Mouse (Mus musculus) macrophage (primary cell): ENCODE results near the gene Kng1. TPM values are rescaled to one million over a fixed set of nuclear protein-coding genes. Genes with fewer than 3 reads are reported as not detected.
"Not testable (repeated sequence)": the region's sequence is repeated elsewhere in the genome, so short reads cannot be mapped to it uniquely, and the experiment has no call there.

Source experiments
- H3K27ac ChIP-seq: fragments of 350-480 bp; formaldehyde crosslinking; 2 replicates; pipeline ENCODE4 v1.9.0; 2021
- H3K36me3 ChIP-seq: fragments of 350-480 bp; formaldehyde crosslinking; 2 replicates; pipeline ENCODE4 v1.9.0; 2021; ENCODE audit errors: inconsistent target
- H3K4me3 ChIP-seq: fragments of 350-480 bp; formaldehyde crosslinking; 2 replicates; pipeline ENCODE4 v1.9.0; 2021; ENCODE audit errors: inconsistent target
- H3K79me2 ChIP-seq: fragments of 350-480 bp; formaldehyde crosslinking; 2 replicates; pipeline ENCODE4 v1.9.0; 2021; ENCODE audit errors: inconsistent target
- WGBS: methylation state at CpG from one replicate; pipeline ENCODE4 v1.1.7; 2026; ENCODE audit warnings: inconsistent platforms; ENCODE audit not compliant: missing documents; 5-methylcytosine and 5-hydroxymethylcytosine counted together
- polyA plus RNA-seq: library from polyadenylated mRNA; stranded (reverse); fragments of 250-400 nt; gene quantifications from 3 replicates; pipeline ENCODE4 v1.2.4, GENCODE M21; 2018; ENCODE audit warnings: inconsistent platforms
- total RNA-seq, 78 experiments: library from RNA; depleted of rRNA; stranded (reverse); fragments of 250-400 nt; gene quantifications; 1 replicate in 9 of 78; 2 replicates in 24 of 78; 3 replicates in 43 of 78; 4 replicates in 2 of 78; pipeline ENCODE4 v1.2.4; 2018; ENCODE audit warnings: inconsistent platforms in 56 of 78

Kng1 gene
- total RNA-seq (2018; cell fraction: chromatin; rRNA removed) = not detected
- total RNA-seq (2018; cell fraction: cytosol; rRNA removed) = not detected
- total RNA-seq (2018; cell fraction: nucleus; rRNA removed) = not detected
- polyA plus RNA-seq = not detected in 3 replicates

- WGBS = 100% methylated on average over 1 of the region's 1 CpGs
- not testable (repeated sequence) for H3K27ac ChIP-seq, H3K4me3 ChIP-seq, H3K79me2 ChIP-seq, H3K36me3 ChIP-seq
Observed at GRCm38 (mm10) chr16:23057668-23058447, at the start of gene Kng1. Kng1 (plus strand) TSS chr16:23057865.

DNA sequence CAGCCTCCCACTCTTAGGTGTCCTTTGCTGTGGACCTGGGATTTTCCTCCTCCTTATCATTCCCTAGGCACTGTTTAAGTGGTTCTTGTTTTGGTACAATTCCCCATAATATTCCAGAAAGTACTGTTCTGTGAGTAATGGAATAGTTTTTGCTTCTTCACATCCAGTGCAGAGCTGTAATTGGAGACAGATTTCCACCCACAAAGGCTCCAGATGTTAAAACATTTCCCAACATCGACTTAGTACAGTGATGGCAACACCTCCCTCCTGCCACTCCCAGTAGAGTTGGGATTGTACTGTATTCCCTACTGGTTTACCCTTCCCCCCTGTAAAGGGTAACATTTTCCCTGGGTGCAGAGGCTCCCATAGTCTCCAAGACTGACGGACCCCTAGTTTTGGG, 43.9 kb upstream of the Kng1 start:
- not testable (repeated sequence) for H3K79me2 ChIP-seq, H3K36me3 ChIP-seq, H3K4me3 ChIP-seq, H3K27ac ChIP-seq
- WGBS = 100% methylated on average over 2 of the region's 2 CpGs

- H3K4me3 ChIP-seq, H3K27ac ChIP-seq, H3K36me3 ChIP-seq, H3K79me2 ChIP-seq: not testable (repeated sequence)
- WGBS = 95% methylated on average over 8 of the region's 8 CpGs
Observed at GRCm38 (mm10) chr16:23014645-23015044, 43.0 kb upstream of the Kng1 start.

DNA sequence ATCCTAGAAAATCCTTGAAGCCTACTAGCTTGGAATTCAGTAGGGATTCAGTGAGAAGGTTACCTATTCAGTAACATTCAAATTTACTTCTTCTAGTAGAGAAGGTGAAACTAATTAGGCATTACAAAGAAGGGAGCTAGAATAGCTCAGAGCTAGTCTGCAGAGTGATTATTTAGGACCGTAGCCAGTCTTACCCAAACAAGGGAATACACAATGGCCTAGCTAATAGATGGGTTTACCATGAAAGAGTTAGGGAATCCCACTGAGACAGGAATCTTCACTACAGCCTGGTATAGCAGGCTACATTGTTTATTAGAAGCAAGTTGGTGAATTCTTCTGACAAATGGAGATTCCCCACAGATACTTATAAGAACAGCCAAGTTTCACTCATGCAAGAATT, 37.1 kb upstream of the Kng1 start:
- 94% methylated on average over 1 of the region's 1 CpGs for WGBS
- H3K79me2 ChIP-seq, H3K36me3 ChIP-seq, H3K27ac ChIP-seq, H3K4me3 ChIP-seq: not testable (repeated sequence)

DNA sequence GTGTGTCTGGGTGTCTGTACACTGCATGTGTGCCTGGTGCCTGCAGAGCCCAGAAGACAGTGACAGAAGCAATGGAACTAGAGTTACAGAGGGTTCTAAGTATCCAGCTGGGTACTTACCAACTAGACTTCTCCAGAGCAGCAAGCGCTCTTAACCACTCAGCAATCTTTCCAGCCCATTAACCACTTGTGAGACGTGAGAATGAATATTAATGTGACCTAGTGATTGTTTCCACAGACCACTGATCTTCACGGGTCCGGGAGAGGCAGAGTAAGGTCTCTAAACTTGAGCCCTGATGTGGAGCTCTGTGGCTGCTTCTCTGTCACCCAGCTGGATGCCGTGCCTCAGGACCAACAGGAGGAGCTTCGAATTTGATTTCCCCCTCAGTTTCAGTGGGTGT, 32.6 kb upstream of the Kng1 start:
- Histone ChIP-seq H3K4me3 (no peak overlapping the region), H3K36me3 (no peaks in the 10 kb centered on the region), H3K27ac (no peak overlapping the region), H3K79me2 (no peaks in the 10 kb centered on the region)
- WGBS = 81% methylated on average over 6 of the region's 6 CpGs

- no peak overlapping the region for H3K4me3 ChIP-seq
- no peaks in the 10 kb centered on the region for H3K79me2 ChIP-seq
- no peak overlapping the region for H3K27ac ChIP-seq
- H3K36me3 ChIP-seq = no peaks in the 10 kb centered on the region
Observed at GRCm38 (mm10) chr16:23026582-23026981, 31.1 kb upstream of the Kng1 start.

- H3K4me3 ChIP-seq, H3K36me3 ChIP-seq, H3K27ac ChIP-seq, H3K79me2 ChIP-seq: not testable (repeated sequence)
- WGBS = 37% methylated on average over 2 of the region's 3 CpGs
Observed at GRCm38 (mm10) chr16:23027341-23027740, 30.3 kb upstream of the Kng1 start.

DNA sequence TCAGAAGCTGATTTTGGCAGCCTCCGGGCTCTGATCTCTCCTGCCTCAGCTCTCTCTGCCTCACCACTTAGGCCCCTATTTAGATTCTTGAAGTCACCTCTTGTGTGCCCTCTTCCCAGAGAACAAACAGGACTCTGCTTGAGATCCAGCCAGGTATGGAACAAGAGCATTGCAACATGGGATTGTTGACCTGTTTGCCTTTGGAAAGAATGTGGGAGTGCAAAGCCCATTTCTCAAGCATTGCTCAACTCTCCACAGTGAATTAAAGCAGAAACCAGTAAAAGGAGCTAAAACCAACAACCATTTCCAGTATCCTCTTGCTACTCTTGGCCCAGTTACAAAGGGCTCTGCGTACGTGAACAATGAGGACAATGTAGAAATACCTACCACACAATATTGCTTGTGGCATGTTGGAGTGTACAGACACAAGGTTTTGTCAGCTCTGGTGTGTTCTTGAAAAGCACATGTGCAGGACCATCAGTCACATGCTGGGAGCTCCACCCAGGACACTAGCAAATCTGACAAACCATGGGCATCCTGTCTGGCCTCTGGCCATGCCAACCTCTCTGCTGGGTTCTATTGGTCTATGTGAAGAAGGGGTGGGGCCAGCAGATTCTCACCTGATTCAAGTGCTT, 28.6 kb upstream of the Kng1 start, which contains the start of gene Kng2:
Kng2 (minus strand) TSS at position 517 of the 635 bp plus-strand sequence.
- not testable (repeated sequence) for H3K4me3 ChIP-seq, H3K36me3 ChIP-seq, H3K79me2 ChIP-seq, H3K27ac ChIP-seq
- 93% methylated on average over 2 of the region's 3 CpGs for WGBS

GRCm38 (mm10) chr16:23030673-23031435, 26.8 kb upstream of the Kng1 start:
- Histone ChIP-seq H3K36me3 (no peaks in the 10 kb centered on the region), H3K27ac (no peak overlapping the region), H3K79me2 (no peaks in the 10 kb centered on the region), H3K4me3 (no peak overlapping the region)
- WGBS = 97% methylated on average over 5 of the region's 5 CpGs

DNA sequence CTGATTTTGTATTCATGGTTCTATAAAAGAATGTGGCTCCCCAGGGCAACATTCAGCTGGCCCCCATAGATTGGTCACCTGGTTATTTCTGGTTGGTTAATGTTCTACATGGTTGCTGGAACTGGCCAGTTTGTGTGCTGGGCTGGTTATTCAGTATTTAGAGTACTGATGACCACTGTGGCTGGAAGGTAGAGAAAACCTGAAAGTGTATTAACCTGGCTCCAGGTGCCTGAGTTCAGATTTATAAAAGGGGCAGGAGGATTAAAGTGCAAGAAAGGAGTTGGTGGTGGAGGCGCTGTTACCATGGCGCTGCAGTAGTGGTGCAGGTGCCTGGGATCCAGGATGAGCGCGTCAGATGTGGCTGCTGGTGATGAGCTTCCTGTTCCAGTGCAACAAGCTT, 24.0 kb upstream of the Kng1 start:
- Histone ChIP-seq H3K79me2 (no peaks in the 10 kb centered on the region), H3K4me3 (no peak overlapping the region), H3K27ac (no peak overlapping the region), H3K36me3 (no peaks in the 10 kb centered on the region)
- 95% methylated on average over 4 of the region's 4 CpGs for whole genome bisulfite sequencing

DNA sequence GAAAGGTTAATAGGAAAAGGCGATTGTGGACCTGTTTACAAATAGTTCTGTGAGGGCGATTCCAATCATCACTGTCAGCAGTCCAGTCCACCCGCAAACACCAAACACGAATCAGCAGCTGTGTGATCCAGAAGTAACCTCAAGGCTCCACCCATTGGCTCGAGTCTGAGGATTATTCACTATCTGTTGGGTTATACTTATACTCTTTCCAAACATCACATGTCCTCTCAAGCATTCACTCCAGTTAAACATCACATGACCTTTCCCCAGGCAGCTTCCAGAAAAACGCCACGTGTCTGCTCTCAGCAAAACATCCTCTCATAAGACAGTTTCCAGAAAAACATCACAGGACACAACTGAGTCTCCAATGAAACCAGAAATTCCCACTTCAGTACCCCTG, 19.9 kb upstream of the Kng1 start:
- Histone ChIP-seq H3K36me3 (no peaks in the 10 kb centered on the region), H3K4me3 (no peak overlapping the region), H3K27ac (no peak overlapping the region), H3K79me2 (no peaks in the 10 kb centered on the region)
- 92% methylated on average over 7 of the region's 7 CpGs for WGBS

DNA sequence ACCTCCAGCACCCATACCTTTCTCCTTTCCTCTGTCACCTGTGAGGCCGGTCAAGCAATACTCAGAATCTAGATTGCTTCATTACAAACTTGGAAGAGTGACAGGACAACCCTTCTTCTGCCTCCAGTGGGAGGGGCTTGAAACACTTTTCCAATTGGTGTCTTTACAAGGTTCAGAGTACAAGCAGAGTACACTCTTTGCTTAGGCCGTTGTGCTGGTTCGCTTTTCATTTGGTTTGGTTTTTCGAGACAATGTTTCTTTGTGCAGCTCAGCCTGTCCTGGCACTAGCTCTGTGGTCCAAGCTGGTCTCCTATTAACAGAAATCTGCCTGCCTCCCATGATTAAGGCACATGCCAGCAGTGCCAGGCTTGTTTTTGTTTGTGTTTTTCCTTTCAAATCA, 18.4 kb upstream of the Kng1 start:
- H3K27ac ChIP-seq = no peak overlapping the region

GRCm38 (mm10) chr16:23040876-23041275, 16.8 kb upstream of the Kng1 start:
- no peak overlapping the region for H3K27ac ChIP-seq
- no peaks in the 10 kb centered on the region for H3K36me3 ChIP-seq
- H3K79me2 ChIP-seq = no peaks in the 10 kb centered on the region
- H3K4me3 ChIP-seq = no peak overlapping the region
- 53% methylated on average over 3 of the region's 4 CpGs for WGBS

More for the DNA sequence above, 18.4 kb upstream of the Kng1 start:
- H3K4me3 ChIP-seq = no peak overlapping the region
- H3K79me2 ChIP-seq = no peaks in the 10 kb centered on the region
- no peaks in the 10 kb centered on the region for H3K36me3 ChIP-seq
- 98% methylated on average over 4 of the region's 4 CpGs for WGBS

DNA sequence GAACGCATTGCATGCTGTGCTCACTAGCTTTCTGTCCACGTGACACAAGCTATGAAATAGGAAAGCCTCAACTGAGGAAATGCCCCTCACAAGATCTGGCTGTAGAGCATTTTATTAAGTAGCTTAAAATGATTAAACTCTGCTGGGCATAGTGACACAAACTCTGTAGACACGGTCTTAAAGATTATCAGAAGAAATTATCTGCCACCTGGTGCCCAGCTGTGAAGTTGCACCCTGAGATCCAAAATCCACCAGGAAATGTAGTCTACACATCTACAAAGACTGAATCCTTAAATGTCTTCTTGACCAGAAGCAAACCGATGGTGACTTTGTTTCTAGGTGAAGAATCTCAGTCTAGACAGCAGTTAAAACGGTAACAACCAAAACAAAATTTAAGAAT, 11.3 kb upstream of the Kng1 start:
- H3K36me3 ChIP-seq = no peaks in the 10 kb centered on the region
- H3K4me3 ChIP-seq = no peak overlapping the region
- H3K79me2 ChIP-seq = no peaks in the 10 kb centered on the region
- WGBS = 62% methylated on average over 5 of the region's 5 CpGs
- H3K27ac ChIP-seq = no peak overlapping the region

- not testable (repeated sequence) for H3K4me3 ChIP-seq, H3K27ac ChIP-seq, H3K36me3 ChIP-seq, H3K79me2 ChIP-seq
- WGBS = 66% methylated on average over 3 of the region's 4 CpGs
Observed at GRCm38 (mm10) chr16:23059630-23060029, 2.0 kb downstream of the Kng1 start.
